Mouse (Mus musculus) myocyte (in vitro differentiated cells): ENCODE data around the gene E4f1. TPM values are rescaled to one million over a fixed set of nuclear protein-coding genes. Genes with fewer than 3 reads are reported as not detected.

ENCODE experiments used
- H3K27me3 ChIP-seq: one replicate; pipeline ENCODE4 v1.6.1; 2011; ENCODE audit not compliant: control insufficient read depth, insufficient read depth, insufficient read length
- H3K36me3 ChIP-seq: one replicate; pipeline ENCODE4 v1.6.1; 2011; ENCODE audit not compliant: control insufficient read depth, insufficient read depth
- H3K4me2 ChIP-seq: one replicate; pipeline ENCODE4 v1.6.1; 2011; ENCODE audit warnings: low read depth, control low read depth
- H3K4me3 ChIP-seq: one replicate; pipeline ENCODE4 v1.5.1; 2011; ENCODE audit warnings: mild to moderate bottlenecking, control low read depth, moderate library complexity
- H3K79me2 ChIP-seq: one replicate; pipeline ENCODE4 v1.6.1; 2011; ENCODE audit not compliant: control insufficient read depth, insufficient read depth
- H3ac ChIP-seq: one replicate; pipeline ENCODE4 v1.6.1; 2011; ENCODE audit not compliant: control insufficient read depth, insufficient read length
- CEBPB ChIP-seq: IDR thresholded peaks from 2 replicates; pipeline ENCODE4 v1.6.1; 2011; ENCODE audit warnings: mild to moderate bottlenecking, moderate library complexity; ENCODE audit not compliant: poor library complexity, insufficient read depth, severe bottlenecking
- E2F4 ChIP-seq: IDR thresholded peaks from one replicate; pipeline ENCODE4 v1.6.1; 2011; ENCODE audit warnings: mild to moderate bottlenecking, control low read depth, moderate library complexity; ENCODE audit not compliant: insufficient read depth
- MAX ChIP-seq: IDR thresholded peaks from one replicate; pipeline ENCODE4 v1.6.1; 2011; ENCODE audit warnings: low read depth, mild to moderate bottlenecking, control low read depth
- MYOD1 ChIP-seq, 3 experiments: IDR thresholded peaks; one replicate each; pipeline ENCODE4 v1.6.1; 2011; ENCODE audit warnings: control low read depth in 2 of 3, low read depth in 2 of 3, mild to moderate bottlenecking in 2 of 3, moderate library complexity in 1 of 3; ENCODE audit not compliant: insufficient read length in 2 of 3, control insufficient read depth in 1 of 3
- MYOG ChIP-seq, 3 experiments: IDR thresholded peaks; one replicate each; pipeline ENCODE4 v1.6.1; 2011; ENCODE audit warnings: control low read depth in 2 of 3, low read depth in 2 of 3, mild to moderate bottlenecking in 2 of 3; ENCODE audit not compliant: insufficient read length in 2 of 3, control insufficient read depth in 1 of 3, insufficient read depth in 1 of 3
- POLR2A ChIP-seq: IDR thresholded peaks from one replicate; pipeline ENCODE4 v1.6.1; 2011; ENCODE audit warnings: low read depth, mild to moderate bottlenecking, control low read depth, moderate library complexity; ENCODE audit not compliant: insufficient read length
- POLR2AphosphoS2 ChIP-seq: IDR thresholded peaks from one replicate; pipeline ENCODE4 v1.6.1; 2011; ENCODE audit warnings: low read depth, control low read depth; ENCODE audit not compliant: insufficient read length
- REST ChIP-seq: IDR thresholded peaks from one replicate; pipeline ENCODE4 v1.6.1; 2011; ENCODE audit warnings: mild to moderate bottlenecking, control low read depth, moderate library complexity; ENCODE audit not compliant: insufficient read depth, insufficient read length
- SRF ChIP-seq: IDR thresholded peaks from one replicate; pipeline ENCODE4 v1.6.1; 2011; ENCODE audit warnings: low read depth; ENCODE audit not compliant: control insufficient read depth, insufficient read length
- TCF12 ChIP-seq: IDR thresholded peaks from one replicate; pipeline ENCODE4 v1.6.1; 2011; ENCODE audit warnings: mild to moderate bottlenecking, control low read depth; ENCODE audit not compliant: poor library complexity, insufficient read depth, severe bottlenecking
- TCF3 ChIP-seq: IDR thresholded peaks from one replicate; pipeline ENCODE4 v1.6.1; 2011; ENCODE audit warnings: low read depth, control low read depth; ENCODE audit not compliant: insufficient read length
- USF1 ChIP-seq: IDR thresholded peaks from one replicate; pipeline ENCODE4 v1.6.1; 2011; ENCODE audit warnings: low read depth, mild to moderate bottlenecking, control low read depth, moderate library complexity
- polyA plus RNA-seq: library from polyadenylated mRNA; unstranded; fragments of >200 nt; fragmentation: generic; extraction: Trizol; gene quantifications from one replicate; pipeline ENCODE4 v1.2.1, GENCODE M21; 2012; ENCODE audit warnings: missing spikeins

The E4f1 gene
- polyA plus RNA-seq, 1 experiment: 18.7 TPM

DNA sequence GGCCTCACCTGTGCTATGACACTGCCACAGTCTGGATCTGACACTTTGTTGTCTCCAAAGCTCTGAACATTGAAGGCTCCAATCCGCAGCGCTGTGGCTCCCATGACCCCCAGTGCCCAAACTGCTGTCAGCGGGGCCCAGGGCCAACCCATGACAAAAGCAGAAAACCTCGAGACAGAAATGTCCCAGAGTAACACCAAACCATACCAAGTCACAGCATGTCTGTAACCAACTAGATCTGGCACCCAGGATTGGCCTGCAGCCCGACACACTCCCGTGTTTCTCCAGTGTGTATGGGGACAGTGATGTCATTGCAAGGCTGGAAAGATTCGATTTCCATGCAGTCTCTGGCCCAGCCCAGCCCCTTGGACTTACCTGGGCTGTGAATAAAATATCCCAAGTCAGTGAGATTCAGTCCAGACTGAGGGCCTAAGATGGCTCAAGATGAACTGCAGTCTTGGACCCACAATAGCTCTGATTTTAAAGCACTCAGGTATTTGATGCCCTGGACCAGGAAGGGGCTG lies 27.4 kb downstream of the E4f1 start, which contains the start of gene Dnase1l2:
Gene Dnase1l2 (minus strand): TSS at position 474 of the 524 bp plus-strand sequence.
- Histone ChIP-seq H3K36me3 (no peaks in the 10 kb centered on the region), H3ac (no peak within 1 kb of the TSS), H3K4me2 (no peak within 1 kb of the TSS), H3K79me2 (no peaks in the 10 kb centered on the region), H3K4me3 (no peak within 1 kb of the TSS), H3K27me3 (no peaks in the 10 kb centered on the region)
- TF ChIP-seq MYOG (IDR thresholded peaks at IDR 0.05; ENCODE audit: control insufficient read depth in 1 of 3, insufficient read depth in 1 of 3, insufficient read length in 2 of 3, low read depth in 2 of 3) (no peak), MAX (no peak), POLR2AphosphoS2 (no peak), TCF3 (no peak), MYOD1 (IDR thresholded peaks at IDR 0.05; ENCODE audit: control insufficient read depth in 1 of 3, insufficient read length in 2 of 3, low read depth in 2 of 3) (no peak), TCF12 (no peak), REST (no peak), E2F4 (no peak), CEBPB (no peak), POLR2A (no peak), USF1 (no peak), SRF (no peak)

DNA sequence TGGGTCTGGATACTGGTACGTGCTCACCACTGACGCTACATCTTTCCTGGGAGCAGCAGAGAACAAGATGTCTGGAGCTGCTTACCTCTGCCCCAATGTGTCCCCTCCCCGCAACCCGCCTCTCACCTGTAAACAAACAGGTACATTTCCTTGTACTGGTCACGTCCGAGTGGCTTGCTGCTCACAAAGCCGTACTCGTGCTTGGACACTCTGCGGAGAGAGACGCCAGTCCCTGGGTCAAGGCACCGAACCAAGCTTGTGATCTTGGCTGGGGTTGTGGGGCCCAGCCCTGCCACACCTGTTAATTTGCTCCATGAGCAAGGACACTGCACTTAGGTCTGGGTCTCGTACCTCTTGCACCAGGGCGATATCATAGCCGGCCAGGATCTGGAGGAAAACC lies 28.0 kb downstream of the E4f1 start:
- TF ChIP-seq MYOG (IDR thresholded peaks at IDR 0.05; ENCODE audit: control insufficient read depth in 1 of 3, insufficient read depth in 1 of 3, insufficient read length in 2 of 3, low read depth in 2 of 3): no peak
- TF ChIP-seq USF1: no peak
- no peak for TF ChIP-seq TCF3
- TF ChIP-seq CEBPB: no peak
- no peak for TF ChIP-seq TCF12
- TF ChIP-seq MYOD1 (IDR thresholded peaks at IDR 0.05; ENCODE audit: control insufficient read depth in 1 of 3, insufficient read length in 2 of 3, low read depth in 2 of 3): no peak
- no peak for TF ChIP-seq POLR2AphosphoS2
- no peak for TF ChIP-seq REST

DNA sequence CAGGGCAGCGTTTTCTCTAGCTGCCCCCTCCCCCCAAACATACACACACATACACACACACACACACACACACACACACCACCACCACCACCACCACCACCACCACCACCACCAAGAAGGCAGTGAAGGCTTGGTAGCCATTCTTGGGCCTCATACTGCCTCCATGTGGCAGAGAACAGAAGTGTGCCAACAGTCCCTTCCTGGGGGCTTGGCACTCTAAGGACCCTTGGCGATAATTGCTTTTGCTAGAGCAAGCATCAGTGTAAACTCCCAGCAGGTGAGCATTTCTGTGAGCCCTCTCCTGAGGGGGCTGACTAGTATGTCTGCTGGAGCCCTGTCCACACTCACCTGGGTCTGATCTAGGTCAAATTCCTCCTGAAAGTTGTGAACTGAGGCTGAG lies 29.0 kb downstream of the E4f1 start:
- no peak for TF ChIP-seq MYOG (IDR thresholded peaks at IDR 0.05; ENCODE audit: control insufficient read depth in 1 of 3, insufficient read depth in 1 of 3, insufficient read length in 2 of 3, low read depth in 2 of 3)
- no peak for TF ChIP-seq SRF
- TF ChIP-seq POLR2AphosphoS2: no peak
- no peak for TF ChIP-seq MAX
- Histone ChIP-seq H3K27me3 (no peaks in the 10 kb centered on the region), H3K79me2 (no peaks in the 10 kb centered on the region), H3K4me2 (no peak overlapping the region), H3K36me3 (no peaks in the 10 kb centered on the region), H3K4me3 (no peak overlapping the region), H3ac (no peak overlapping the region)

More for the DNA sequence above, 28.0 kb downstream of the E4f1 start:
- Histone ChIP-seq H3K4me3 (no peak overlapping the region), H3K27me3 (no peaks in the 10 kb centered on the region), H3K4me2 (no peak overlapping the region), H3K36me3 (no peaks in the 10 kb centered on the region), H3K79me2 (no peaks in the 10 kb centered on the region), H3ac (no peak overlapping the region)

DNA sequence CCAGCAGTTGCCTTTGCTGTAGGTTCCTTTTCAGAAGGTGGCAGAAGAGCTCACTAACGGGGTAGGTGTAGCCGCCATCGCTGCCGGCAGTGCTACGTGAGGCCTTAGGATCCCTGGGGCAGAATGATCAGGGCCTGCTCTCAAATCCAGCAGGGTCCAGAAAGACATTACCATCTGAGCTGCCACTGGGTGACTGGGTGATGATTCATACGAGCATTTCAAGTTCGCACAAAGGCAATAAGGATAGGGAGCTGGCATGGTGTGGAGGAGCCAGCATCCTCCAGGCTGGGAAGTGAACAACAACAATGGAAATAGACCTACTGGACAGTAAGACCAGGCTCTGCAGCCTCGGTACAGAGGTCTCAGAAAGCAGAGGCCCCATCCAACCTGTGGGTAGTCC lies 29.7 kb downstream of the E4f1 start:
- H3K79me2 ChIP-seq: no peaks in the 10 kb centered on the region
- TF ChIP-seq MYOG (IDR thresholded peaks at IDR 0.05; ENCODE audit: control insufficient read depth in 1 of 3, insufficient read depth in 1 of 3, insufficient read length in 2 of 3, low read depth in 2 of 3) (no peak), POLR2A (no peak), USF1 (no peak), POLR2AphosphoS2 (no peak), TCF3 (no peak), CEBPB (no peak), MAX (no peak), E2F4 (no peak), REST (no peak), TCF12 (no peak)
- H3K4me3 ChIP-seq: no peak overlapping the region
- no peaks in the 10 kb centered on the region for H3K36me3 ChIP-seq
- H3K4me2 ChIP-seq: no peak overlapping the region
- H3K27me3 ChIP-seq: no peaks in the 10 kb centered on the region
- no peak overlapping the region for H3ac ChIP-seq

DNA sequence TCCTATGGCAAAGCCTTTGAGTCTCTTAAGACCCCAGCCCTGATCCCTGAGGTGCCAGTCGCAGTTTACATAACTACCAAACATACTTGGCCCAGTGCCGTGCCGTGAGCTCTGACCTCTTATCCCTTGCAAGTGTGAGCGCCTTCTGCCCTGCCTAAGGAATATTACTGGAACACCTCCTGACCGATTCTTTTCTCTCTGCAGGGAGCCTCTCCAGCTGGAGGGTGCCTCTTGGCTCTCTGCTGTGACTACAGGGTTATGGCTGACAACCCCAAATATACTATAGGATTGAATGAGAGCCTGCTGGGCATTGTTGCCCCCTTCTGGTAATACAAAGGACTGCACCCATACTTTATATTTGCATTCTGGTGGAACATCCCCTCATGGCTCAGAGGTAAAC lies 33.1 kb downstream of the E4f1 start:
- peaks cover 5% of the 10 kb centered on the region for H3K36me3 ChIP-seq
- no peaks in the 10 kb centered on the region for H3K79me2 ChIP-seq
- no peak for TF ChIP-seq TCF3
- no peak for TF ChIP-seq TCF12
- no peak overlapping the region for H3ac ChIP-seq
- no peaks in the 10 kb centered on the region for H3K27me3 ChIP-seq
- no peak overlapping the region for H3K4me2 ChIP-seq
- no peak overlapping the region for H3K4me3 ChIP-seq
